Mouse (Mus musculus) kidney, postnatal 36 days (tissue): ENCODE measurements around the gene Piwil1.
"Not testable (repeated sequence)": the region's sequence is repeated elsewhere in the genome, so short reads cannot be mapped to it uniquely, and the experiment has no call there.

Source experiments
- DNase-seq, 2 experiments: peaks; one replicate each; pipeline ENCODE4 v3.0.0; 2021 to 2022; ENCODE audit warnings: mixed read lengths in 2 of 2

Piwil1 gene

GRCm38 (mm10) chr5:128711847-128712246, 9.5 kb downstream of the Piwil1 start:
- DNase-seq, result peak in 1 of 2 experiments; percentile 27

GRCm38 (mm10) chr5:128715171-128715570, 12.8 kb downstream of the Piwil1 start:
- no peak for DNase-seq

GRCm38 (mm10) chr5:128720461-128720860, 18.1 kb downstream of the Piwil1 start:
- DNase-seq, result not testable (repeated sequence)

- peak in 1 of 2 experiments; percentile 6 for DNase-seq
Observed at GRCm38 (mm10) chr5:128729341-128729740, 27.0 kb downstream of the Piwil1 start.

- DNase-seq, result peak in 1 of 2 experiments; percentile 64
Observed at GRCm38 (mm10) chr5:128730634-128731033, 28.3 kb downstream of the Piwil1 start.

- DNase-seq, result peak in 1 of 2 experiments; percentile 25
Observed at GRCm38 (mm10) chr5:128732416-128733014, 30.2 kb downstream of the Piwil1 start.

- DNase-seq, result peak; percentile 27 to 56
Observed at GRCm38 (mm10) chr5:128733955-128734354, 31.6 kb downstream of the Piwil1 start.

GRCm38 (mm10) chr5:128735921-128736320, 33.6 kb downstream of the Piwil1 start:
- DNase-seq, result no peak

GRCm38 (mm10) chr5:128739168-128739837, 37.0 kb downstream of the Piwil1 start:
- no peak for DNase-seq

GRCm38 (mm10) chr5:128739838-128740171, 37.5 kb downstream of the Piwil1 start:
- no peak for DNase-seq

GRCm38 (mm10) chr5:128744351-128744750, 42.0 kb downstream of the Piwil1 start:
- DNase-seq, result no peak

- DNase-seq, result no peak
Observed at GRCm38 (mm10) chr5:128745206-128745605, 42.9 kb downstream of the Piwil1 start.

GRCm38 (mm10) chr5:128746261-128746660, 43.9 kb downstream of the Piwil1 start:
- DNase-seq, result no peak

GRCm38 (mm10) chr5:128761118-128761517, 58.8 kb downstream of the Piwil1 start:
- DNase-seq, result no peak

GRCm38 (mm10) chr5:128769026-128769631, 66.8 kb downstream of the Piwil1 start:
- DNase-seq, result no peak

- no peak for DNase-seq
Observed at GRCm38 (mm10) chr5:128776386-128776785, 74.1 kb downstream of the Piwil1 start.

- DNase-seq, result no peak
Observed at GRCm38 (mm10) chr5:128781621-128782020, 79.3 kb downstream of the Piwil1 start.

GRCm38 (mm10) chr5:128800592-128800991, 98.3 kb downstream of the Piwil1 start:
- DNase-seq, result no peak
